ENCODE assay signal across 8 mouse cellular contexts in genomic region chr7:102266401-102267042, GRCm38 (mm10). TPM values are rescaled to one million over a fixed set of nuclear protein-coding genes. Genes with fewer than 3 reads are reported as not detected.
DNase-seq lines count a peak whose midpoint lies in the region; ATAC-seq lines count a peak whose summit lies in the region.

No protein-coding gene starts in this region.

- H3K4me2 ChIP-seq in limb, embryonic 15.5 days, result peak overlapping the region; percentile 82; the same call in 1 of the 2 replicates

- no peaks in the 10 kb centered on the region for H3K27me3 ChIP-seq in limb, embryonic 15.5 days

- WGBS in limb, embryonic 15.5 days, result 52% methylated on average over 14 of the region's 14 CpGs

- H3K4me3 ChIP-seq in limb, embryonic 15.5 days, result peak overlapping the region; percentile 86

- no peak overlapping the region for H3K9ac ChIP-seq in limb, embryonic 15.5 days

- DNase-seq in CD4-positive helper T cell, adult 2 months (ENCODE audit: low read depth, low spot score), result peak; percentile 95
- DNase-seq in T-cell, adult 2 months (ENCODE audit: low spot score), result peak; percentile 93
- DNase-seq in heart, adult 8-10 months (ENCODE audit: low spot score), result peak; percentile 26
- DNase-seq in monocyte, adult 2 months (ENCODE audit: low read depth in 1 of 2, low spot score in 2 of 2), result peak; percentile 47 to 70
- DNase-seq in thymus, postnatal 25 days, result peak; percentile 83
- DNase-seq in MN1 (ENCODE audit: low spot score), result no peak
- no peak for DNase-seq in adrenal gland, adult 18-20 months (ENCODE audit: low spot score in 2 of 2)

- H3K27ac ChIP-seq in limb, embryonic 15.5 days, result peak overlapping the region; percentile 78; the same call in 1 of the 2 replicates

- no peaks in the 10 kb centered on the region for H3K9me3 ChIP-seq in limb, embryonic 15.5 days

- no peaks in the 10 kb centered on the region for H3K36me3 ChIP-seq in limb, embryonic 15.5 days

- peaks cover 15% of the 10 kb centered on the region for H3K4me1 ChIP-seq in limb, embryonic 15.5 days

- no peak for ATAC-seq in limb, embryonic 15.5 days (ENCODE audit: insufficient number of reproducible peaks, low FRiP score, low TSS enrichment, low read depth)

RNA-seq across cellular contexts. Expression of gene Stim1, which starts 1.1 kb away (rescaled TPM):
- 10 to 100 TPM; 21.9 to 25.1 (median 24.0) TPM for total RNA-seq in heart, adult 8-10 months (2022)
- polyA plus RNA-seq in limb, embryonic 15.5 days (2015; fragmentation: Nextera tagmentation; extraction: Ambion mirVana), result 33.5 and 38.5 TPM in 2 replicates
- total RNA-seq in adrenal gland, adult 18-20 months (2021), result 10 to 100 TPM; 74.0 to 77.1 TPM

RNA-seq across cellular contexts. Expression of gene Rhog, which starts 10.7 kb away (rescaled TPM):
- total RNA-seq in heart, adult 8-10 months (2022), result 10 to 100 TPM; 17.5 to 20.1 (median 19.2) TPM
- 65.2 and 76.2 TPM in 2 replicates for polyA plus RNA-seq in limb, embryonic 15.5 days (2015; fragmentation: Nextera tagmentation; extraction: Ambion mirVana)
- total RNA-seq in adrenal gland, adult 18-20 months (2021), result 10 to 100 TPM; 43.5 to 55.7 TPM

RNA-seq across cellular contexts. Expression of gene Pgap2, which starts 56.5 kb away (rescaled TPM):
- total RNA-seq in heart, adult 8-10 months (2022), result 10 to 100 TPM; 62.6 to 83.1 (median 73.8) TPM
- polyA plus RNA-seq in limb, embryonic 15.5 days (2015; fragmentation: Nextera tagmentation; extraction: Ambion mirVana), result 92.5 and 97.2 TPM in 2 replicates
- 10 to 100 TPM; 57.5 to 79.5 TPM for total RNA-seq in adrenal gland, adult 18-20 months (2021)

RNA-seq across cellular contexts. Expression of gene Nup98, which starts 56.5 kb away (rescaled TPM):
- total RNA-seq in heart, adult 8-10 months (2022), result 10 to 100 TPM; 31.6 to 34.8 (median 32.8) TPM
- polyA plus RNA-seq in limb, embryonic 15.5 days (2015; fragmentation: Nextera tagmentation; extraction: Ambion mirVana), result 29.2 and 30.8 TPM in 2 replicates
- 10 to 100 TPM; 72.5 to 80.1 TPM for total RNA-seq in adrenal gland, adult 18-20 months (2021)

Comparison
In these comparisons a context has a peak if more than half of its experiments do, and no peak if none do; other contexts are left out.
1. DNase-seq: peak in CD4-positive helper T cell, adult 2 months (single experiment), T-cell, adult 2 months (single experiment), heart, adult 8-10 months (single experiment), monocyte, adult 2 months (2 of 2) and thymus, postnatal 25 days (single experiment); none in MN1 (single experiment) and adrenal gland, adult 18-20 months (0 of 2).